ENCODE assay signal across 24 mouse cellular contexts in genomic region chr8:77738419-77738818, GRCm38 (mm10). TPM values are rescaled to one million over a fixed set of nuclear protein-coding genes. Genes with fewer than 3 reads are reported as not detected.
DNase-seq lines count a peak whose midpoint lies in the region; ATAC-seq and TF ChIP-seq lines count a peak whose summit lies in the region.
"Had no signal": no experiment of that assay in that cellular context is flagged by ENCODE, and none has a peak within 500 bp of the region (broad histone marks: within the 10 kb centered on the region; RNA-seq: fewer than 3 reads in every experiment).

No protein-coding gene starts in this region.

- H3K27ac ChIP-seq in heart, adult 2 months = no peak overlapping the region
- no peak overlapping the region for H3K27ac ChIP-seq in heart, postnatal 0 days (ENCODE audit: low read depth)
- H3K27ac ChIP-seq in heart, embryonic 10.5 days = no peak overlapping the region

- H3K4me2 ChIP-seq in heart, postnatal 0 days (ENCODE audit: low read depth, low read length) = no peak overlapping the region
- no peak overlapping the region for H3K4me2 ChIP-seq in myocyte (ENCODE audit: low read depth)

- 78% methylated on average over 6 of the region's 6 CpGs for WGBS in heart, adult 2 months
- WGBS in heart, postnatal 0 days = 66% methylated on average over 6 of the region's 6 CpGs
- WGBS in heart, embryonic 10.5 days = 71% methylated on average over 6 of the region's 6 CpGs

- no peaks in the 10 kb centered on the region for H3K27me3 ChIP-seq in heart, adult 2 months (ENCODE audit: control insufficient read depth, insufficient read depth, low read length)
- H3K27me3 ChIP-seq in heart, postnatal 0 days (ENCODE audit: control insufficient read depth, insufficient read depth, low read length) = no peaks in the 10 kb centered on the region
- H3K27me3 ChIP-seq in heart, embryonic 10.5 days (ENCODE audit: insufficient read depth, poor library complexity, severe bottlenecking) = no peaks in the 10 kb centered on the region
- H3K27me3 ChIP-seq in C2C12 (ENCODE audit: control insufficient read depth, insufficient read depth, insufficient read length) = no peaks in the 10 kb centered on the region
- no peaks in the 10 kb centered on the region for H3K27me3 ChIP-seq in myocyte (ENCODE audit: control insufficient read depth, insufficient read depth, insufficient read length)
- H3K27me3 ChIP-seq: CH12.LX, Patski had no signal

- H3K4me1 ChIP-seq in heart, adult 2 months (ENCODE audit: control insufficient read depth, insufficient read depth, low read length) = no peaks in the 10 kb centered on the region
- no peaks in the 10 kb centered on the region for H3K4me1 ChIP-seq in heart, postnatal 0 days (ENCODE audit: control insufficient read depth, insufficient read depth)
- H3K4me1 ChIP-seq in heart, embryonic 10.5 days = peaks cover 6% of the 10 kb centered on the region

- TF ChIP-seq EP300 in heart, adult 2 months (IDR thresholded peaks at IDR 0.05; ENCODE audit: insufficient read depth, low read depth, low read length) = no peak
- no peak for TF ChIP-seq EP300 in heart, postnatal 0 days (IDR thresholded peaks at IDR 0.05; ENCODE audit: low read depth)

- TF ChIP-seq CTCF in heart, adult 2 months (IDR thresholded peaks at IDR 0.05) = no peak
- no peak for TF ChIP-seq CTCF in heart, postnatal 0 days (IDR thresholded peaks at IDR 0.05; ENCODE audit: low read depth)
- TF ChIP-seq CTCF in C2C12 (IDR thresholded peaks at IDR 0.05; ENCODE audit: control insufficient read depth, insufficient read depth, insufficient read length) = no peak

- no peak overlapping the region for H3K9ac ChIP-seq in heart, adult 2 months (ENCODE audit: low read depth, low read length)
- no peak overlapping the region for H3K9ac ChIP-seq in heart, postnatal 0 days (replicated peaks; ENCODE audit: low read depth, low read length)

- no peaks in the 10 kb centered on the region for H3K79me3 ChIP-seq in C2C12 (ENCODE audit: low read depth)

- no peak for ATAC-seq in heart, postnatal 0 days (ENCODE audit: insufficient read depth, low read depth)
- ATAC-seq: activated CD4-positive, CD25-positive, alpha-beta regulatory T cell, adult 4 months; CD4-positive, CD25-positive, alpha-beta regulatory T cell, adult 4 months; Patski had no signal

- H3K79me2 ChIP-seq in heart, adult 2 months (replicated peaks; ENCODE audit: control insufficient read depth, insufficient read depth, low read length) = no peaks in the 10 kb centered on the region
- H3K79me2 ChIP-seq in C2C12 (ENCODE audit: control insufficient read depth, insufficient read depth) = no peaks in the 10 kb centered on the region
- no peaks in the 10 kb centered on the region for H3K79me2 ChIP-seq in myocyte (ENCODE audit: control insufficient read depth, insufficient read depth)

- H3K4me3 ChIP-seq in heart, adult 2 months = no peak overlapping the region
- no peak overlapping the region for H3K4me3 ChIP-seq in heart, postnatal 0 days (ENCODE audit: low read depth, low read length)
- H3K4me3 ChIP-seq in heart, embryonic 10.5 days = no peak overlapping the region
- H3K4me3 ChIP-seq in C2C12 (ENCODE audit: insufficient read depth, poor library complexity, severe bottlenecking) (no peak overlapping the region), myocyte (no peak overlapping the region)

- TF ChIP-seq POLR2A in heart, adult 2 months (IDR thresholded peaks at IDR 0.05; ENCODE audit: insufficient read depth, low read depth, low read length) = no peak
- no peak for TF ChIP-seq POLR2A in myocyte (IDR thresholded peaks at IDR 0.05; ENCODE audit: insufficient read length, low read depth)

- DNase-seq in heart, adult 11 months = peak; percentile 30
- DNase-seq in heart, adult 2 months = no peak
- peak; percentile 35 for DNase-seq in heart, postnatal 0 days (ENCODE audit: low spot score)
- DNase-seq in heart, embryonic 10.5 days (ENCODE audit: low spot score) = no peak
- no peak for DNase-seq in spleen, adult 12 weeks (ENCODE audit: low spot score)
- no peak for DNase-seq in frontal cortex, postnatal 14 days (ENCODE audit: low spot score in 2 of 2)
- DNase-seq: adrenal gland, adult 2 months; adrenal gland, adult 8-10 months; adrenal gland, postnatal 10 days; adrenal gland, postnatal 14 days; adrenal gland, postnatal 25 days; adrenal gland, postnatal 36 days; B cell, adult 2 months; cerebellum, adult 11 months; cerebellum, adult 11-12 months; cerebellum, adult 18-20 months had no signal

- H3K36me3 ChIP-seq in heart, adult 2 months (ENCODE audit: control insufficient read depth, insufficient read depth, low read length) = no peaks in the 10 kb centered on the region
- no peaks in the 10 kb centered on the region for H3K36me3 ChIP-seq in heart, postnatal 0 days (replicated peaks; ENCODE audit: control insufficient read depth, insufficient read depth, low read length)
- H3K36me3 ChIP-seq in heart, embryonic 10.5 days = no peaks in the 10 kb centered on the region
- H3K36me3 ChIP-seq in C2C12 (ENCODE audit: control insufficient read depth, insufficient read depth) (no peaks in the 10 kb centered on the region), myocyte (ENCODE audit: control insufficient read depth, insufficient read depth) (no peaks in the 10 kb centered on the region)
- H3K36me3 ChIP-seq: G1E had no signal

- intact Hi-C loops in heart, adult 2 months (cut with DNase I) = no loop called here

- H3ac ChIP-seq in C2C12 (ENCODE audit: control insufficient read depth, insufficient read length, low read depth) = no peak overlapping the region
- H3ac ChIP-seq in myocyte (ENCODE audit: control insufficient read depth, insufficient read length) = no peak overlapping the region

- peaks cover under 1% of the 10 kb centered on the region; the same call in 1 of the 2 replicates for H3K9me3 ChIP-seq in heart, postnatal 0 days (replicated peaks; ENCODE audit: control insufficient read depth, low read length)
- H3K9me3 ChIP-seq in heart, embryonic 10.5 days = no peaks in the 10 kb centered on the region
- H3K9me3 ChIP-seq: G1E had no signal

TF ChIP-seq in C2C12, 6 proteins besides CTCF, POLR2A, EP300 and RAD21:
- no peak for TF ChIP-seq USF1 (IDR thresholded peaks at IDR 0.05; ENCODE audit: low read depth)
- TF ChIP-seq MYOD1 (IDR thresholded peaks at IDR 0.05; ENCODE audit: control insufficient read depth, insufficient read length, low read depth) = peak; percentile 10

TF ChIP-seq in myocyte, 11 proteins besides CTCF, POLR2A, EP300 and RAD21:
- TF ChIP-seq POLR2AphosphoS2 (IDR thresholded peaks at IDR 0.05; ENCODE audit: insufficient read length, low read depth) (no peak), TCF12 (IDR thresholded peaks at IDR 0.05; ENCODE audit: insufficient read depth, poor library complexity, severe bottlenecking) (no peak), CEBPB (IDR thresholded peaks at IDR 0.05; ENCODE audit: insufficient read depth, poor library complexity, severe bottlenecking) (no peak), MYOG (IDR thresholded peaks at IDR 0.05; ENCODE audit: control insufficient read depth in 1 of 3, insufficient read depth in 1 of 3, insufficient read length in 2 of 3, low read depth in 2 of 3) (peak in 1 of 3 experiments; percentile 30), REST (IDR thresholded peaks at IDR 0.05; ENCODE audit: insufficient read depth, insufficient read length) (no peak), E2F4 (IDR thresholded peaks at IDR 0.05; ENCODE audit: insufficient read depth) (no peak), TCF3 (IDR thresholded peaks at IDR 0.05; ENCODE audit: insufficient read length, low read depth) (no peak), MAX (IDR thresholded peaks at IDR 0.05; ENCODE audit: low read depth) (no peak), MYOD1 (IDR thresholded peaks at IDR 0.05; ENCODE audit: control insufficient read depth in 1 of 3, insufficient read length in 2 of 3, low read depth in 2 of 3) (peak in 2 of 3 experiments; percentile 50 to 77)

RNA-seq across cellular contexts. Expression of gene Ednra, which starts 14.2 kb away (rescaled TPM):
- total RNA-seq in heart, adult 2 months (2021) = 10 to 100 TPM; 41.3 to 41.7 TPM
- polyA plus RNA-seq in heart, adult 2 months (2012; rRNA removed) = 25.6 and 47.0 TPM in 2 replicates
- 37.0 and 43.7 TPM in 2 replicates for total RNA-seq in heart, postnatal 0 days (2014; rRNA removed; ENCODE audit: low replicate concordance)
- polyA plus RNA-seq in heart, postnatal 0 days (2015; fragmentation: Nextera tagmentation; extraction: Ambion mirVana) = 25.5 and 35.2 TPM in 2 replicates
- polyA plus RNA-seq in heart, embryonic 10.5 days (2016; fragmentation: Nextera tagmentation; extraction: Ambion mirVana) = 40.6 and 46.6 TPM in 2 replicates
- polyA plus RNA-seq in C2C12 (2012; fragmentation: generic; extraction: Trizol) (0.07 TPM), myocyte (2012; fragmentation: generic; extraction: Trizol) (1.1 TPM)
- total RNA-seq: MEL had no signal
- polyA plus RNA-seq: activated CD4-positive, CD25-positive, alpha-beta regulatory T cell, adult 4 months; CD4-positive, CD25-positive, alpha-beta regulatory T cell, adult 4 months; G1E had no signal

Comparison
In these comparisons a context has a peak if more than half of its experiments do, and no peak if none do; other contexts are left out.
1. DNase-seq: peak in heart, adult 11 months (single experiment) and heart, postnatal 0 days (single experiment); none in heart, adult 2 months (0 of 2), heart, embryonic 10.5 days (single experiment), spleen, adult 12 weeks (single experiment) and frontal cortex, postnatal 14 days (0 of 2).
2. RNA of gene Ednra, which starts 14.2 kb away (polyA plus RNA-seq): 40.6 to 46.6 TPM in heart, embryonic 10.5 days, 25.5 to 35.2 TPM in heart, postnatal 0 days and 25.6 to 47.0 TPM in heart, adult 2 months; 1.1 TPM in myocyte (single experiment) and 0.07 TPM in C2C12 (single experiment); every median in the first group is over 10 times any median in the second.